Mouse (Mus musculus): ENCODE measurements around the gene Epor. TPM values are rescaled to one million over a fixed set of nuclear protein-coding genes. Genes with fewer than 3 reads are reported as not detected.
A peak's percentile ranks its signal among the peaks of the same experiment; 100 is the strongest.

Epor gene
- polyA plus RNA-seq, 1 experiment from 2014 or later: 11.8 TPM

GRCm38 (mm10) chr9:21959244-21959643, 4.1 kb downstream of the Epor start:
- no peaks in the 10 kb centered on the region for H3K36me3 ChIP-seq (ENCODE audit: control insufficient read depth, insufficient read depth, low read length)
- H3K4me1 ChIP-seq (ENCODE audit: control insufficient read depth, insufficient read depth, low read length): peaks cover 31% of the 10 kb centered on the region
- H3K9ac ChIP-seq (ENCODE audit: low read length): no peak overlapping the region
- no peaks in the 10 kb centered on the region for H3K9me3 ChIP-seq (replicated peaks; ENCODE audit: control insufficient read depth, low read length)
- 87% methylated on average over 7 of the region's 7 CpGs for WGBS
- H3K27me3 ChIP-seq (ENCODE audit: control insufficient read depth, insufficient read depth, low read length): peaks cover 20% of the 10 kb centered on the region
- no peak overlapping the region for H3K27ac ChIP-seq (ENCODE audit: low read length)
- no peak overlapping the region for H3K4me3 ChIP-seq (replicated peaks; ENCODE audit: low read length)
- no peak overlapping the region for H3K4me2 ChIP-seq (ENCODE audit: low read depth, low read length)
- ATAC-seq (ENCODE audit: insufficient read depth, low FRiP score): no peak

GRCm38 (mm10) chr9:21958372-21958771, 4.9 kb downstream of the Epor start:
- Histone ChIP-seq H3K27ac (ENCODE audit: low read length) (no peak overlapping the region), H3K4me1 (ENCODE audit: control insufficient read depth, insufficient read depth, low read length) (peaks cover 27% of the 10 kb centered on the region), H3K9ac (ENCODE audit: low read length) (no peak overlapping the region), H3K36me3 (ENCODE audit: control insufficient read depth, insufficient read depth, low read length) (no peaks in the 10 kb centered on the region), H3K9me3 (replicated peaks; ENCODE audit: control insufficient read depth, low read length) (no peaks in the 10 kb centered on the region), H3K4me3 (replicated peaks; ENCODE audit: low read length) (no peak overlapping the region), H3K27me3 (ENCODE audit: control insufficient read depth, insufficient read depth, low read length) (peaks cover 20% of the 10 kb centered on the region), H3K4me2 (ENCODE audit: low read depth, low read length) (no peak overlapping the region)
- WGBS: 76% methylated on average over 5 of the region's 5 CpGs
- no peak for ATAC-seq (ENCODE audit: insufficient read depth, low FRiP score)

- Histone ChIP-seq H3K27me3 (ENCODE audit: control insufficient read depth, insufficient read depth, low read length) (peaks cover 5% of the 10 kb centered on the region), H3K36me3 (ENCODE audit: control insufficient read depth, insufficient read depth, low read length) (no peaks in the 10 kb centered on the region), H3K9me3 (replicated peaks; ENCODE audit: control insufficient read depth, low read length) (no peaks in the 10 kb centered on the region), H3K4me3 (replicated peaks; ENCODE audit: low read length) (peak within 1 kb of the TSS; percentile 79), H3K4me2 (ENCODE audit: low read depth, low read length) (peak within 1 kb of the TSS; percentile 72), H3K4me1 (ENCODE audit: control insufficient read depth, insufficient read depth, low read length) (peaks cover 4% of the 10 kb centered on the region; the same call in 1 of the 2 replicates), H3K27ac (ENCODE audit: low read length) (peak within 1 kb of the TSS; percentile 88), H3K9ac (ENCODE audit: low read length) (peak within 1 kb of the TSS; percentile 79)
- ATAC-seq (ENCODE audit: insufficient read depth, low FRiP score): peak; percentile 96
- under 1% methylated on average over 54 of the region's 54 CpGs for WGBS
These were observed 7.6 kb downstream of the Epor start, which contains the start of gene Swsap1 for GRCm38 (mm10) chr9:21955570-21956281. TSS of gene Swsap1 (plus strand) at chr9:21955755.

GRCm38 (mm10) chr9:21955225-21955569, 8.1 kb downstream of the Epor start:
- H3K27ac ChIP-seq (ENCODE audit: low read length): peak overlapping the region; percentile 88
- no peaks in the 10 kb centered on the region for H3K36me3 ChIP-seq (ENCODE audit: control insufficient read depth, insufficient read depth, low read length)
- peak overlapping the region; percentile 75 for H3K9ac ChIP-seq (ENCODE audit: low read length)
- peak overlapping the region; percentile 79 for H3K4me3 ChIP-seq (replicated peaks; ENCODE audit: low read length)
- WGBS: under 1% methylated on average over 18 of the region's 18 CpGs
- peak; percentile 69 for ATAC-seq (ENCODE audit: insufficient read depth, low FRiP score)
- H3K4me1 ChIP-seq (ENCODE audit: control insufficient read depth, insufficient read depth, low read length): peaks cover 3% of the 10 kb centered on the region; the same call in 1 of the 2 replicates
- H3K27me3 ChIP-seq (ENCODE audit: control insufficient read depth, insufficient read depth, low read length): peaks cover under 1% of the 10 kb centered on the region; the same call in 1 of the 2 replicates
- peak overlapping the region; percentile 72 for H3K4me2 ChIP-seq (ENCODE audit: low read depth, low read length)
- H3K9me3 ChIP-seq (replicated peaks; ENCODE audit: control insufficient read depth, low read length): no peaks in the 10 kb centered on the region

GRCm38 (mm10) chr9:21954635-21955034, 8.7 kb downstream of the Epor start:
- H3K4me3 ChIP-seq (replicated peaks; ENCODE audit: low read length): no peak overlapping the region
- no peak overlapping the region for H3K9ac ChIP-seq (ENCODE audit: low read length)
- H3K9me3 ChIP-seq (replicated peaks; ENCODE audit: control insufficient read depth, low read length): no peaks in the 10 kb centered on the region
- no peaks in the 10 kb centered on the region for H3K27me3 ChIP-seq (ENCODE audit: control insufficient read depth, insufficient read depth, low read length)
- 69% methylated on average over 3 of the region's 3 CpGs for WGBS
- peak overlapping the region; percentile 72 for H3K4me2 ChIP-seq (ENCODE audit: low read depth, low read length)
- H3K4me1 ChIP-seq (ENCODE audit: control insufficient read depth, insufficient read depth, low read length): peaks cover 3% of the 10 kb centered on the region; the same call in 1 of the 2 replicates
- H3K27ac ChIP-seq (ENCODE audit: low read length): no peak overlapping the region
- no peaks in the 10 kb centered on the region for H3K36me3 ChIP-seq (ENCODE audit: control insufficient read depth, insufficient read depth, low read length)
- ATAC-seq (ENCODE audit: insufficient read depth, low FRiP score): no peak

GRCm38 (mm10) chr9:21953600-21953999, 9.7 kb downstream of the Epor start:
- Histone ChIP-seq H3K27ac (ENCODE audit: low read length) (no peak overlapping the region), H3K36me3 (ENCODE audit: control insufficient read depth, insufficient read depth, low read length) (no peaks in the 10 kb centered on the region), H3K9me3 (replicated peaks; ENCODE audit: control insufficient read depth, low read length) (no peaks in the 10 kb centered on the region), H3K27me3 (ENCODE audit: control insufficient read depth, insufficient read depth, low read length) (no peaks in the 10 kb centered on the region), H3K4me1 (ENCODE audit: control insufficient read depth, insufficient read depth, low read length) (peaks cover 3% of the 10 kb centered on the region; the same call in 1 of the 2 replicates), H3K9ac (ENCODE audit: low read length) (no peak overlapping the region), H3K4me3 (replicated peaks; ENCODE audit: low read length) (no peak overlapping the region), H3K4me2 (ENCODE audit: low read depth, low read length) (no peak overlapping the region)
- 14% methylated on average over 3 of the region's 3 CpGs for WGBS
- ATAC-seq (ENCODE audit: insufficient read depth, low FRiP score): no peak

- Histone ChIP-seq H3K27ac (ENCODE audit: low read length) (no peak overlapping the region), H3K4me3 (replicated peaks; ENCODE audit: low read length) (no peak overlapping the region), H3K4me2 (ENCODE audit: low read depth, low read length) (no peak overlapping the region), H3K36me3 (ENCODE audit: control insufficient read depth, insufficient read depth, low read length) (no peaks in the 10 kb centered on the region), H3K9me3 (replicated peaks; ENCODE audit: control insufficient read depth, low read length) (no peaks in the 10 kb centered on the region), H3K27me3 (ENCODE audit: control insufficient read depth, insufficient read depth, low read length) (no peaks in the 10 kb centered on the region), H3K9ac (ENCODE audit: low read length) (no peak overlapping the region), H3K4me1 (ENCODE audit: control insufficient read depth, insufficient read depth, low read length) (peaks cover 10% of the 10 kb centered on the region; the same call in 1 of the 2 replicates)
- WGBS: 75% methylated on average over 3 of the region's 3 CpGs
- ATAC-seq (ENCODE audit: insufficient read depth, low FRiP score): no peak
These were observed 11.3 kb downstream of the Epor start for GRCm38 (mm10) chr9:21951977-21952376.

- Histone ChIP-seq H3K9me3 (replicated peaks; ENCODE audit: control insufficient read depth, low read length) (no peaks in the 10 kb centered on the region), H3K4me1 (ENCODE audit: control insufficient read depth, insufficient read depth, low read length) (peaks cover 7% of the 10 kb centered on the region; the same call in 1 of the 2 replicates), H3K4me2 (ENCODE audit: low read depth, low read length) (no peak overlapping the region), H3K27ac (ENCODE audit: low read length) (no peak overlapping the region), H3K9ac (ENCODE audit: low read length) (no peak overlapping the region), H3K27me3 (ENCODE audit: control insufficient read depth, insufficient read depth, low read length) (no peaks in the 10 kb centered on the region), H3K4me3 (replicated peaks; ENCODE audit: low read length) (no peak overlapping the region), H3K36me3 (ENCODE audit: control insufficient read depth, insufficient read depth, low read length) (no peaks in the 10 kb centered on the region)
- no peak for ATAC-seq (ENCODE audit: insufficient read depth, low FRiP score)
- WGBS: 14% methylated on average over 11 of the region's 11 CpGs
These were observed 13.0 kb downstream of the Epor start for GRCm38 (mm10) chr9:21950322-21950721.

GRCm38 (mm10) chr9:21948790-21949189, 14.5 kb downstream of the Epor start:
- WGBS: 60% methylated on average over 6 of the region's 6 CpGs
- ATAC-seq (ENCODE audit: insufficient read depth, low FRiP score): no peak
- H3K4me3 ChIP-seq (replicated peaks; ENCODE audit: low read length): no peak overlapping the region

More at GRCm38 (mm10) chr9:21948790-21949189, 14.5 kb downstream of the Epor start:
- Histone ChIP-seq H3K27ac (ENCODE audit: low read length) (no peak overlapping the region), H3K4me1 (ENCODE audit: control insufficient read depth, insufficient read depth, low read length) (0 out of 2 replicates have a peak, but pooled peaks cover 10% of the 10 kb centered on the region), H3K4me2 (ENCODE audit: low read depth, low read length) (no peak overlapping the region), H3K9ac (ENCODE audit: low read length) (no peak overlapping the region), H3K27me3 (ENCODE audit: control insufficient read depth, insufficient read depth, low read length) (no peaks in the 10 kb centered on the region; the same call in 1 of the 2 replicates), H3K36me3 (ENCODE audit: control insufficient read depth, insufficient read depth, low read length) (no peaks in the 10 kb centered on the region), H3K9me3 (replicated peaks; ENCODE audit: control insufficient read depth, low read length) (no peaks in the 10 kb centered on the region)

Measured in stomach, embryonic 16.5 days (tissue).